Mouse (Mus musculus) myocyte (in vitro differentiated cells): ENCODE results near the gene Mink1. TPM values are rescaled to one million over a fixed set of nuclear protein-coding genes. Genes with fewer than 3 reads are reported as not detected.
A peak's percentile ranks its signal among the peaks of the same experiment; 100 is the strongest.

Experiments used
- H3K27me3 ChIP-seq: one replicate; pipeline ENCODE4 v1.6.1; 2011; ENCODE audit not compliant: control insufficient read depth, insufficient read depth, insufficient read length
- H3K36me3 ChIP-seq: one replicate; pipeline ENCODE4 v1.6.1; 2011; ENCODE audit not compliant: control insufficient read depth, insufficient read depth
- H3K4me2 ChIP-seq: one replicate; pipeline ENCODE4 v1.6.1; 2011; ENCODE audit warnings: low read depth, control low read depth
- H3K4me3 ChIP-seq: one replicate; pipeline ENCODE4 v1.5.1; 2011; ENCODE audit warnings: mild to moderate bottlenecking, control low read depth, moderate library complexity
- H3K79me2 ChIP-seq: one replicate; pipeline ENCODE4 v1.6.1; 2011; ENCODE audit not compliant: control insufficient read depth, insufficient read depth
- H3ac ChIP-seq: one replicate; pipeline ENCODE4 v1.6.1; 2011; ENCODE audit not compliant: control insufficient read depth, insufficient read length
- CEBPB ChIP-seq: IDR thresholded peaks from 2 replicates; pipeline ENCODE4 v1.6.1; 2011; ENCODE audit warnings: mild to moderate bottlenecking, moderate library complexity; ENCODE audit not compliant: poor library complexity, insufficient read depth, severe bottlenecking
- E2F4 ChIP-seq: IDR thresholded peaks from one replicate; pipeline ENCODE4 v1.6.1; 2011; ENCODE audit warnings: mild to moderate bottlenecking, control low read depth, moderate library complexity; ENCODE audit not compliant: insufficient read depth
- MAX ChIP-seq: IDR thresholded peaks from one replicate; pipeline ENCODE4 v1.6.1; 2011; ENCODE audit warnings: low read depth, mild to moderate bottlenecking, control low read depth
- MYOD1 ChIP-seq, 3 experiments: IDR thresholded peaks; one replicate each; pipeline ENCODE4 v1.6.1; 2011; ENCODE audit warnings: control low read depth in 2 of 3, low read depth in 2 of 3, mild to moderate bottlenecking in 2 of 3, moderate library complexity in 1 of 3; ENCODE audit not compliant: insufficient read length in 2 of 3, control insufficient read depth in 1 of 3
- MYOG ChIP-seq, 3 experiments: IDR thresholded peaks; one replicate each; pipeline ENCODE4 v1.6.1; 2011; ENCODE audit warnings: control low read depth in 2 of 3, low read depth in 2 of 3, mild to moderate bottlenecking in 2 of 3; ENCODE audit not compliant: insufficient read length in 2 of 3, control insufficient read depth in 1 of 3, insufficient read depth in 1 of 3
- POLR2A ChIP-seq: IDR thresholded peaks from one replicate; pipeline ENCODE4 v1.6.1; 2011; ENCODE audit warnings: low read depth, mild to moderate bottlenecking, control low read depth, moderate library complexity; ENCODE audit not compliant: insufficient read length
- POLR2AphosphoS2 ChIP-seq: IDR thresholded peaks from one replicate; pipeline ENCODE4 v1.6.1; 2011; ENCODE audit warnings: low read depth, control low read depth; ENCODE audit not compliant: insufficient read length
- REST ChIP-seq: IDR thresholded peaks from one replicate; pipeline ENCODE4 v1.6.1; 2011; ENCODE audit warnings: mild to moderate bottlenecking, control low read depth, moderate library complexity; ENCODE audit not compliant: insufficient read depth, insufficient read length
- SRF ChIP-seq: IDR thresholded peaks from one replicate; pipeline ENCODE4 v1.6.1; 2011; ENCODE audit warnings: low read depth; ENCODE audit not compliant: control insufficient read depth, insufficient read length
- TCF12 ChIP-seq: IDR thresholded peaks from one replicate; pipeline ENCODE4 v1.6.1; 2011; ENCODE audit warnings: mild to moderate bottlenecking, control low read depth; ENCODE audit not compliant: poor library complexity, insufficient read depth, severe bottlenecking
- TCF3 ChIP-seq: IDR thresholded peaks from one replicate; pipeline ENCODE4 v1.6.1; 2011; ENCODE audit warnings: low read depth, control low read depth; ENCODE audit not compliant: insufficient read length
- USF1 ChIP-seq: IDR thresholded peaks from one replicate; pipeline ENCODE4 v1.6.1; 2011; ENCODE audit warnings: low read depth, mild to moderate bottlenecking, control low read depth, moderate library complexity
- polyA plus RNA-seq: library from polyadenylated mRNA; unstranded; fragments of >200 nt; fragmentation: generic; extraction: Trizol; gene quantifications from one replicate; pipeline ENCODE4 v1.2.1, GENCODE M21; 2012; ENCODE audit warnings: missing spikeins

The Mink1 gene
- polyA plus RNA-seq, 1 experiment: 34.4 TPM

DNA sequence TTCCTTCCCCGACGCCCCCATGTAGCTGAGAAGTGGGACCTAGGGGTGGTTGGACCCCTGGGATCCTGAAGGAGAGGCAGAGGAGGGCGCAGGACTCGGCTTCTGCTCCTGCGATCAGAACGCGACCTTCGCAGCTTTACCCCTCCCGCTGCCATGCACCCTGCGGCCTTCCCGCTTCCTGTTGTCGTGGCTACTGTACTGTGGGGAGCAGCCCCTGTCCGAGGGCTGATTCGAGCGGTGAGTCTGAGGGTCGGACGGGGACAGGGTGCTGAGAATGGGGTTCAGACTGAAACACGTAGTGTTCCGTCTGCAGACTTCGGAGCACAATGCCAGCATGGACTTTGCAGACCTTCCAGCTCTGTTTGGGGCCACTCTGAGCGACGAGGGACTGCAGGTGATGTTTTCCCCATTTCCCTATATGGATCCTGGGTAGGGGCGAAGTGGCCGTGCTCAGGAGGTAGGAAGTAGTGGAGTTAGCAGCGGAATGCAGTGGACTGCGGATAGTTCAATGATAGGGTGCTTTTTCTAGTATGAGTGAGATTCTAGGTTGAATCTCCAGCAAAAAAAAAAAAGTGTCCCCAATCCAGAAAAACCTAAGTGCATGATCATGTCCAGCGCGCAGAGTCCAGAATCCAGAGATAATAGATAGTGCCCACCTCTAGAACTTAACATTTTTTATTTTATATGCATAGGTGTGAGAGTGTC, 85.2 kb downstream of the Mink1 start:
- Histone ChIP-seq H3K27me3 (no peaks in the 10 kb centered on the region), H3K4me3 (peak overlapping the region; percentile 62), H3K79me2 (peaks cover 48% of the 10 kb centered on the region), H3K4me2 (peak overlapping the region; percentile 95), H3ac (peak overlapping the region; percentile 62), H3K36me3 (peaks cover 43% of the 10 kb centered on the region)
- TF ChIP-seq MAX: no peak
- no peak for TF ChIP-seq SRF
- TF ChIP-seq REST: no peak
- TF ChIP-seq USF1: no peak
- TF ChIP-seq POLR2A: peak; percentile 46
- no peak for TF ChIP-seq TCF3
- no peak for TF ChIP-seq CEBPB
- TF ChIP-seq POLR2AphosphoS2: peak; percentile 95
- no peak for TF ChIP-seq MYOD1 (IDR thresholded peaks at IDR 0.05; ENCODE audit: control insufficient read depth in 1 of 3, insufficient read length in 2 of 3, low read depth in 2 of 3)
- no peak for TF ChIP-seq E2F4
- no peak for TF ChIP-seq MYOG (IDR thresholded peaks at IDR 0.05; ENCODE audit: control insufficient read depth in 1 of 3, insufficient read depth in 1 of 3, insufficient read length in 2 of 3, low read depth in 2 of 3)
- TF ChIP-seq TCF12: no peak

DNA sequence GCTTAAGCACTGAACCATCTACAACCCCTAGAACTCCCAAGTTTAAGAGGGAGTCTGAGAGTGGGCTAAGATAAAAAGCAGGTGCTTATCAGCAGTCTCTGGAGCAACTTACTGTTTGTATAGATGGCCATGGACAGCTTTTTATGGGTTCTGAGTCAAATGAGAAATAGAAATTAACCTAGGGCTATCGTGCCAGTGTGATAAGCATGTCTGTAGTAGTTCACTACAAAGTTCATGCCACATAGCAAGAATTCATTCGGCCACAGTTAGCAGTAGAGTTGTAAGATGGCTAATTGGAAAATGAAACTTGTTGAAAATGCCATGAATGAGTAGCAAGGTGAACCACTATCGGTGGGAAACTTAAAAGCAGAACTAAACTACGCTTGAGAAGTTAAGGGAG, 85.8 kb downstream of the Mink1 start:
- H3K27me3 ChIP-seq: no peaks in the 10 kb centered on the region
- H3K36me3 ChIP-seq: peaks cover 45% of the 10 kb centered on the region
- TF ChIP-seq E2F4 (no peak), CEBPB (no peak), MAX (no peak), MYOG (IDR thresholded peaks at IDR 0.05; ENCODE audit: control insufficient read depth in 1 of 3, insufficient read depth in 1 of 3, insufficient read length in 2 of 3, low read depth in 2 of 3) (no peak)
- peaks cover 54% of the 10 kb centered on the region for H3K79me2 ChIP-seq
- peak overlapping the region; percentile 95 for H3K4me2 ChIP-seq
- H3ac ChIP-seq: no peak overlapping the region
- H3K4me3 ChIP-seq: peak overlapping the region; percentile 62

DNA sequence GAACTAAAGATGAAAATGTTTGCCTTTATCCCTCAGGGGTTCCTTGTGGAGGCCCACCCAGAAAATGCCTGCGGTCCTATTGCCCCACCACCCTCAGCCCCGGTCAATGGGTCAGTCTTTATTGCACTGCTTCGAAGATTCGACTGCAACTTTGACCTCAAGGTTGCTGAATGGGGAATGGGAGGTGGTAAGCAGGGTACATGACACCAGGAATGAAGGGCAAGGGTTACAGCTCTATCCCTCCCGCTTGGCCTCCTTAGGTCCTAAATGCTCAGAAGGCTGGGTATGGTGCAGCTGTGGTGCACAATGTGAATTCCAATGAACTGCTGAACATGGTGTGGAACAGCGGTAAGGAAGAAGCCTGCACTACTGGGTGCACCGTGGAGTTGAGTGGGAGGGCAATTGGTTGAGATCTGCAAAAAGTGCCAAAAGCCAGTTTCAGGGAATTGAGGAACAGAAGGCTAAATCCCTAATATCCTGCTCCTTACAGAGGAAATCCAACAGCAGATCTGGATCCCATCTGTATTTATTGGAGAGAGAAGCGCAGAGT, 86.6 kb downstream of the Mink1 start:
- Histone ChIP-seq H3K4me2 (peak overlapping the region; percentile 95), H3K4me3 (no peak overlapping the region), H3K27me3 (no peaks in the 10 kb centered on the region), H3K36me3 (peaks cover 40% of the 10 kb centered on the region), H3K79me2 (peaks cover 62% of the 10 kb centered on the region), H3ac (no peak overlapping the region)
- TF ChIP-seq CEBPB: no peak
- TF ChIP-seq MYOD1 (IDR thresholded peaks at IDR 0.05; ENCODE audit: control insufficient read depth in 1 of 3, insufficient read length in 2 of 3, low read depth in 2 of 3): no peak
- TF ChIP-seq POLR2AphosphoS2: peak; percentile 75
- TF ChIP-seq MAX: no peak
- no peak for TF ChIP-seq POLR2A
- TF ChIP-seq MYOG (IDR thresholded peaks at IDR 0.05; ENCODE audit: control insufficient read depth in 1 of 3, insufficient read depth in 1 of 3, insufficient read length in 2 of 3, low read depth in 2 of 3): no peak
- TF ChIP-seq USF1: no peak

DNA sequence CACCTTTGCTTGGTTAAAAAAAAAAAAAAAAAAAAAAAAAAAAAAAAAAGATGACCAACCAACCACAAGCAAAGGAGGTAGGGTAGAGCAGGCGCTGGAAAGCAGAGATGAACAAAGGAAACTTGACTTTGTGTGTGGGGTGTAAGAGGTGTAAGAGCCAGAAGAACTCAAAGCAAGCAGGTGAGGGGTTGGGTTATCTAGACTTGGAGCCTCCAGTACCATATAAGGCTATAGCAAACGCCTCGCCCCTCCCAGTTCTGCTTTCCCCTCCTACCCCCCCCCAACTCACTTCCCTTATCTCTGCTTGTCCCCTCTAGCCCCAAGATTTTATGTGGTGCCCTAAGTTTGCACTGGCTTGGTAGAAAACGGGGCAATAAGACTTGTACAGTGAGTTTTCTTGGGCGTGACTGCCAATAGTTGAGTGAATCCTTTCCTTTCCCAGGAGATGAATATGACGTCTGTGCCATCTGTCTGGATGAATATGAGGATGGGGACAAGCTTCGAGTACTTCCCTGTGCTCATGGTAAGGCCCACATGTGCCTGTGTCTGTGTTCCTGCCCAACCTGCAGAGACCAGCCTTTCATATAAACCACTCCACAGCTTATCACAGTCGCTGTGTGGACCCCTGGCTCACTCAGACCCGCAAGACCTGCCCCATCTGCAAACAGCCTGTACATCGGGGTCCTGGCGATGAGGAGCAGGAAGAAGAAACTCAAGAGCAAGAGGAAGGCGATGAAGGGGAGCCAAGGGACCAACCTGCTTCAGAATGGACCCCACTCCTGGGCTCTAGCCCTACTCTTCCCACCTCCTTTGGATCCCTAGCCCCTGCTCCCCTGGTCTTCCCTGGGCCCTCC, 87.9 kb downstream of the Mink1 start:
- H3K79me2 ChIP-seq: peaks cover 59% of the 10 kb centered on the region
- peak overlapping the region; percentile 99 for H3K4me2 ChIP-seq
- H3K27me3 ChIP-seq: no peaks in the 10 kb centered on the region
- TF ChIP-seq USF1 (no peak), MAX (no peak), POLR2A (peak; percentile 28), REST (no peak), TCF3 (no peak), SRF (peak; percentile 70), TCF12 (no peak), POLR2AphosphoS2 (peak; percentile 70), E2F4 (no peak), MYOG (IDR thresholded peaks at IDR 0.05; ENCODE audit: control insufficient read depth in 1 of 3, insufficient read depth in 1 of 3, insufficient read length in 2 of 3, low read depth in 2 of 3) (no peak)
- peak overlapping the region; percentile 94 for H3K4me3 ChIP-seq
- H3K36me3 ChIP-seq: peaks cover 36% of the 10 kb centered on the region
- no peak overlapping the region for H3ac ChIP-seq
